Mouse (Mus musculus): ENCODE results near the gene Def6. TPM values are rescaled to one million over a fixed set of nuclear protein-coding genes. Genes with fewer than 3 reads are reported as not detected.

The Def6 gene
- polyA plus RNA-seq (2012; rRNA removed) = 4.3 and 4.7 TPM in 2 replicates

GRCm38 (mm10) chr17:28207591-28208313 lies at the start of gene Def6:
Def6 (plus strand) TSS chr17:28207778.

GRCm38 (mm10) chr17:28176775-28177539 lies 30.6 kb upstream of the Def6 start, which contains the start of gene Zfp523:
Zfp523 (plus strand) TSS chr17:28177129.

GRCm38 (mm10) chr17:28232475-28233060 lies 25.0 kb downstream of the Def6 start, which contains the start of gene Ppard:
Ppard (plus strand) TSS chr17:28232700.

Other genes with a start within 250 kb of the Def6 start
- 2.0 and 2.6 TPM in 2 replicates for gene Tcp11, start 127.1 kb upstream of the Def6 start, polyA plus RNA-seq (2012; rRNA removed)
- 1.4 and 2.4 TPM in 2 replicates for gene Scube3, start 65.6 kb upstream of the Def6 start, polyA plus RNA-seq (2012; rRNA removed)
- gene Zfp523, start 30.6 kb upstream of the Def6 start, polyA plus RNA-seq (2012; rRNA removed) = 71.9 and 76.1 TPM in 2 replicates
- gene Ppard, start 24.9 kb downstream of the Def6 start, polyA plus RNA-seq (2012; rRNA removed) = 229 and 242 TPM in 2 replicates
- gene Fance, start 105.7 kb downstream of the Def6 start, polyA plus RNA-seq (2012; rRNA removed) = 15.9 and 21.3 TPM in 2 replicates
- 3,183 and 4,590 TPM in 2 replicates for gene Rpl10a, start 120.7 kb downstream of the Def6 start, polyA plus RNA-seq (2012; rRNA removed)
- gene Tead3, start 143.0 kb downstream of the Def6 start, polyA plus RNA-seq (2012; rRNA removed) = 36.0 and 39.2 TPM in 2 replicates
- 0.36 and 1.0 TPM in 2 replicates for gene Tulp1, start 157.4 kb downstream of the Def6 start, polyA plus RNA-seq (2012; rRNA removed)